Mouse (Mus musculus): ENCODE results near the gene Fbxo44.

Gene Fbxo44

DNA sequence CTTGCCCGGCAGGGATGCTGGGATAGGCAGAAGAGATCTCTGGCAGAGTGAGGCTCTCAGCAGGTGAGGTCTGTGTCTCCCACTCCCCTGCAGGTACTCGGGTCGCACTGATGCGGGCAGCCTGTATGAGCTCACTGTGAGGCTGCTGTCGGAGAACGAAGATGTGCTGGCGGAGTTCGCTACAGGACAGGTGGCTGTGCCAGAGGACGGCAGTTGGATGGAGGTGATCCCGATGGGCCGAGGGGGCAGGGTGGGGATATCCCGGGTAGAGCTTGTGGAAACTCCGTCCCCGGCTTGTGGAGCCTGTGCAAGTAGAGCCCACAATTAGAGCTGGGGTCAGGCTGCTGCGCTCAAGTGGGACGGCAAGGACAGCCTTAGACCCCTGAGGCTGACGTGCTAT is 5.3 kb upstream of the Fbxo44 start:
- DNase-seq (ENCODE audit: low spot score) = no peak

- no peak for DNase-seq (ENCODE audit: low spot score)
Observed at GRCm38 (mm10) chr4:148164461-148164860, 4.2 kb upstream of the Fbxo44 start.

GRCm38 (mm10) chr4:148164002-148164439 is 3.7 kb upstream of the Fbxo44 start:
- no peak for DNase-seq (ENCODE audit: low spot score)

DNA sequence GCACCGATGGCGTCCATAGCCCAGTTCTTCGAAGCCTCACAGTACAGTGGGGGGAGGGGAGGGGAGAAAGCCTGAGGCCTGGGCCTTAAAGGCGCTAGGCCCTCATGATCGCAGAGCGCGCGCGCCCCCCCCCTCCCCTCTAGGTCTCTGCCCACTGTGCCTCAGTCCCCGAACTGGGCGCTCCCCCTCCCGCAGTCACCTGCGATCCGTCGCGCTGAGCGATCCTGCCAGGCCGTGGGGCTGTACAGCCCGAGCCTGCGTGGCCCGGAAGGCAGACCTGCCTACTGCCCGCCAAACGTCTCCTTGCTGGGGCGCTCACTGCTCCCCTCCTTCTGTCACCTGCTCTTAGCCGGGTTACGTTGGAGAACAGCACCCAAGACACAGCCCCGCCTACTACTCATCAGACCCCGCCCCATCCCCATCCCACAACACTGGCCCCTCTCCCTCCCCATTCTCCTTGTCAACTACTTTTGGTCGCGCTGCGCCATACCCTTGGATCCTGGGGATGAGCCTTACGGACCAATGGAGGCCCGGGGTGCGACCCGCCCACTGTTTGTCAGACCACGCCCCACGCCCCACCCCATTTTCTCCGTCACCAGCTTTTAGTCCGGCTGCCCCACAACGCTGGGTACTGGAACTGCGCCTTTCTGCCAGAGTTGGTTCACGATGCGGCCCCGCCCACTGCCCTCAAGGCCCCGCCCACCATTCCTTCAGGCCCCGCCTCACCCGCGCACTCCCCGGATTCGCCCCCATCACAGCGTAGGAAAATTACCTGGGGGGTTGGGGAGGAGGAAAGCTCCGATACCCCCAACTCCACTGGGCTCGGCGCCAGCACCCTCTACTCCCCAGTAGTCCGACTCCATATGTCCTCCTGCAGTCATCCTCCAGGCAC is 492 bp downstream of the Fbxo44 start:
- peak; percentile 90 for DNase-seq (ENCODE audit: low spot score)

DNA sequence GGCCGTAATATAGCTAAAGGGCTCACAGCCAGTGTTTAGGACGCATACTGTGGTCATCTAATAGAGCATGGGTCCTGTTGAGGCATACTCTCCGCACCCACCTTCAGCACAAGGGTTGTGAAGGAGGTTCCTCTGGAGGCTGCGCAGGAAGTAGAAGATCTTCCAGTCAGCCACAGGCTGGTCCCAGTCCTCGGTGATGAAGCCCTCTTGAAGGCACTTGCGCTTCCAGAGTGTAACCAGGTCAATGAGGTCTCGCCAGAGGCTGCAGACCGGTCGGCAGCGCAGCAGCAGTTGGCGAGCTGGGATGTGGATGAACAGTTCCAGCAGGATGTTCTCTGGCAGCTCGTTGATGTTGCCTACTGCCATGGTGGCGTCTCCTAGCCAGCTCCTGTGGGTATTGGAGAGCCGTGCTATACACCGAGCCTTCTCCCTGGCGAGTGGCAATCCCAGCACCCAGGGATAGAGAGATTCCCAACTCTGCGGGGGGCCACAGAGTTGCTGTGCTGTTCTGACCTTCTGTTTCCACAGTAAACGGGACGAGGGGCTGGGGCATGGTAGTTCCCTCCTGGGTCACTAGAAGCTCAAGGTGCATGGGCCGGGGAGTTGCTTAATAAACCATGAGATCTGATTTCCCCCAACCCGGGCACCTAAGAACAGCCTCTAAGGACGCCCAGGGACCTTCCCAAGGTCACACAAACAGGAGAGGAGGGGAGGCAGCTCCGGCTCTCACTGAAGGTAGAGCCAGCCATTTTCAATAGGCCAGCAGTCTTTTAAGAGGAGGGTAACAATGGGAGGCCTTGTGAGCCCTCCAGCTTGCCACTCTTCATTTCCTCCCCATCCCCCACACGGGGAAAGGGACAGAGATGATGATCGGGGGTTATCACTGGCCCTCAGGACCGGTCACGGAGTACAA is 1.6 kb downstream of the Fbxo44 start:
- no peak for DNase-seq (ENCODE audit: low spot score)

DNA sequence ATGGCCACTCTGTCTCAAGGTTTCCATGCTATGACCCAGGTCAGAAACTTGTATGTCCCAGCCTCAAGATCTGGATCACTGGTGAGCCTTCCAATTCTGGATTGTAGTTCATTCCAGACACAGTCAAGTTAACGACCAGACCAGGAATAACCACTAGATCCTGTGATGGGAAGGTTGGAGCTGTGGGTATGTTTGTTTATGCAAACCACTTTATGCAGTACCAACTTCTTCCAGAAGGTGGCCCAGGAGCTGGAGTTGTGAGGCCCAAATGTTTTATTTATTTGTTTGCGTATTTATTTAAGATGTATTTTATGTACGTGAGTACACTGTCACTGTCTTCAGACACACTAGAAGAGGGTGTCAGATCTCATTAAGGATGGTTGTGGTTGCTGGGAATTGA is 5.3 kb downstream of the Fbxo44 start:
- DNase-seq (ENCODE audit: low spot score) = no peak

- no peak for DNase-seq (ENCODE audit: low spot score)
Observed at GRCm38 (mm10) chr4:148154006-148154405, 6.3 kb downstream of the Fbxo44 start.

DNA sequence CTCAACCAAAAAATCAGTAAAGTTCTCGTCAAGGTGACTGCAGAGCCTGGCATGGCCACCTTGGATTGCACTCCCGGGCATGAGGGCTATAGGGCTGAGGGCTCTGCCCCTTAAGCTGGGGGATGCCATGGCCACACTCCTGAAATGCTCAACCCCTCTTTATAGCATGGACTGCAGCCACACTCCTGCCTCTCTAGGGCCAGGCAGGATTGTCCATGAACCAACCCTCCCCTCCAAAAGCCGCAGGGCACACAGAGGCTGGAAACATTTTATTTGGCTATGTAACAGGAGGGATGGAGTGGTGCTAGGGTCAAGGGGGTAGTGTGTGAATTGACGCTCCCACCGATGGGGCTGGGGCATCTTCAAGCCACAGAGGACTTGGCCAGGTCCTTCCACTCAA is 7.7 kb downstream of the Fbxo44 start:
- DNase-seq (ENCODE audit: low spot score) = no peak

DNA sequence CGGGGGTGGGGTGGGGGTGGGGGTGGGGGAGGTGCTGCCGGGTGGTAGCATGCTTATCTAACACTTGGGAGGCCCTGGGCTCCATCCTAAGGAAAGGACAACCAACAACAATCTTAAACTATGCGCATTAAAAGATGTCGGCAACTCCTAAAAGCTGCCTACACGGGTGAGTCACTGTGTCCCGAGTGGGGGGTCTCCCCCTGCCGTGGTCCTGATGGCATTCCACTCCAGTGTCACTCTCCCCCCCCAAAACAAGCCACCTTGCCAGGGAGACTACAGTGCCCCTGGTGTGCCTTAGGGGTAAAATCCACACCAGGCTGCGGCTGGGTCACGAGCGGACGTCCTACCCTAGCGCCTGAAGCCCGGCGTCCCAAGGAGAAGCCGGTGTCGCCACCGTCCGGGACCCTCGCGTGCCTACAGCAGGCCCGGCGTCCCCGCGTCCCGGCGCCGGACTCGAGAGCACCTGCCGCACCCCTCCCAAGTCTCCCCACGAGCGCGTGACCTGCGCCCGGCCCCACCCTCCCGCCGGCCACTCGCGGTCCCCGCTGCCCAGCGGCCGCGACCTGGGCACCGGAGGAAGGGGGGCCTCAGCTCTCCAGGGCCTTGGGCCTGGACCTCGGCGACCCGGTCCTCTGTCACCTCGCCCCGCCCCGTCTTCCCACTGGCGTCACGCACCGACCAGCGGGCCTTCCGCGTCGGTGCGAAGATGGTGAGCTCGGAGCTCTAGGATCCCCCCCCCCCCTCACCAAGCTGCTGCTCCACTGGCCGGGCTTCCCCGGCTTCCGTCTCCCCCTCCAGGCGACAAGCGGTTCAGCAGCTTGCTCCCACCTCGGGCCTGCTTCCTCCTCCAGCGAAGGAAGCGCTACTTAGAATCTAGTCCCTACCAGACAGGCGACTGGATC is 8.8 kb downstream of the Fbxo44 start, which contains the start of gene Fbxo6:
Gene Fbxo6 (minus strand): TSS at position 874 of the 902 bp plus-strand sequence.
- no peak for DNase-seq (ENCODE audit: low spot score)

- no peak for DNase-seq (ENCODE audit: low spot score)
Observed at GRCm38 (mm10) chr4:148150953-148151266, 9.4 kb downstream of the Fbxo44 start.

GRCm38 (mm10) chr4:148150242-148150641 is 10.0 kb downstream of the Fbxo44 start:
- DNase-seq (ENCODE audit: low spot score) = no peak

DNA sequence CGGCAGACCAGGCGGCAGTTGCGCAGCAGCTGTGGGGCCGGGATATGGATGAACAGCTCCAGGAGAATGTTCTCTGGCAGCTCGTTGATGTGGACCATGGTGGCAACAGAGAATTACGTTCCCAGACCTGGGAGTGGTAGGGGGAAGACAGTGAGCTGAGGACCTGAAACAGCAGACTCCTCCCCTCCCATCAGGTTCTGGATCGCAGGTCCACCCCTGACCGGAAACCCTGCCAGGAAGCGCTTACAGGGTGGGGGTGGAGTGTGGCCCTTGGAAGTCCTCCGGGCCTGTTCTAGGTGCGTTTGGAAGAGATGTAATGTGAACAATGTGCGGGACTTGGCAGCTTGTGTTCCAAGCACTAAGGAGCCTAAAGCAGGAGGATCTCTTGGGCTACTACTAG is 10.7 kb downstream of the Fbxo44 start:
- no peak for DNase-seq (ENCODE audit: low spot score)

- DNase-seq (ENCODE audit: low spot score) = no peak
Observed at GRCm38 (mm10) chr4:148147714-148148113, 12.6 kb downstream of the Fbxo44 start.

DNA sequence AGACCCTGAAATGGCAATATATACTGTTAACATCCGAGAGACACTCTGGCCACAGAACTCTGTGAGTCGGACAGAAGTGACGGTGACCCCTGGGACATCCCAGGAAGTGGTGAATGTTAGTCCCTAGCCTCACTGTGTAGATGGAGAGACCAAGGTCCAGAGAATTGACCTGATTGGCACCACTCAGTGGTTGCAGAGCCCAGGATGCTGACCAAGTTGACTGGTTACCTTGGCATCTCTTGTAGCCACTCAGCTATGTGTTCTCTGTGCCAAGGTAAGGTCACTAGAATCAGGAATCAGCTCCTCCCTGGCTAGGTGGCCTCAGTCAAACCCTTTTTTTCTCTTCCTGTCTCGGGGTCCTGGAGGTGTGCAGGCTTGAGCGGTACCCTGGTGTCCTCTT is 16.6 kb downstream of the Fbxo44 start:
- DNase-seq (ENCODE audit: low spot score) = no peak

DNA sequence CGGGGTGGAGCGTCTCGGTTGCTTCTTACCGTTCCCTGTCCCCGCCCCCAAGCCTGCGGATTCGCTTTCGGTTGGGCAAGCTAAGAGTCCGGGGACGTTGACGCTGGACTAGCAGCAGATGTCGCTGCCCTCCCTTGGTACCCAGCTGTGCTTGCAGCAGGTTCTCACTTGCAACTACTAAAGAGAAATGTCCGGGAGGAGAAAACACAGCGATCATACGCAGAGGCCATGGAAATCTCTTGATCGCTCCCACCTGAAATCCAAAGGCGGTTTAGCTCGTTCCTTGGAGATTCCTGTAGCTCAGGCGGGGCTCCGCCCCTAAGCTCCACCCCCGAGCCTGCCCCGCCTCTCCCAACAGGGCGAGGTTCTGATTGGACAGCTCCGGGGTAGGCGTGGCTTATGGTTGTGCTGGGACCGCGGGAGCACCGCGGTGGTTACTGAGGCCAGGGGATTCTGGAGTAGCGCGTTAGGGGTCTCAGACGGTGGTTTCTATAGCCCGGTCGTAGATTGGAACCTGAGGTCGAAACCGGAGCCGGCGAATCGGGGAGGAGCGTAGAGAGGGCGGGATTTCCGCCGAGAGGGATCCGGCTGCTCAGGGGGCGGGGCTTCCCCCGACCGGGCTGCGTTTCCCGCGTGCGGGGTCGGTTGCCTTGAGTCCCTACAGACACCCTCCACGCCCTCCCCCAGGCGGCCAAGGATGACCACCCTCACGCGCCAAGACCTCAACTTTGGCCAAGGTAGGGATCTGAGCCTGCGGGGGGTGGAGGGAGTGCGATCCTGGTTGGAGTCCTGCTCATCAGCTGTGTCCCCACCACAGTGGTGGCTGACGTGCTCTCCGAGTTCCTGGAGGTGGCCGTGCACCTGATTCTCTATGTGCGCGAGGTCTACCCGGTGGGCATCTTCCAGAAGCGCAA is 19.9 kb downstream of the Fbxo44 start:
- DNase-seq (ENCODE audit: low spot score) = peak; percentile 95

GRCm38 (mm10) chr4:148139767-148140097 is 20.6 kb downstream of the Fbxo44 start:
- DNase-seq (ENCODE audit: low spot score) = no peak

- DNase-seq (ENCODE audit: low spot score) = no peak
Observed at GRCm38 (mm10) chr4:148137503-148137902, 22.8 kb downstream of the Fbxo44 start.

GRCm38 (mm10) chr4:148134988-148135387 is 25.3 kb downstream of the Fbxo44 start:
- DNase-seq (ENCODE audit: low spot score) = no peak

DNA sequence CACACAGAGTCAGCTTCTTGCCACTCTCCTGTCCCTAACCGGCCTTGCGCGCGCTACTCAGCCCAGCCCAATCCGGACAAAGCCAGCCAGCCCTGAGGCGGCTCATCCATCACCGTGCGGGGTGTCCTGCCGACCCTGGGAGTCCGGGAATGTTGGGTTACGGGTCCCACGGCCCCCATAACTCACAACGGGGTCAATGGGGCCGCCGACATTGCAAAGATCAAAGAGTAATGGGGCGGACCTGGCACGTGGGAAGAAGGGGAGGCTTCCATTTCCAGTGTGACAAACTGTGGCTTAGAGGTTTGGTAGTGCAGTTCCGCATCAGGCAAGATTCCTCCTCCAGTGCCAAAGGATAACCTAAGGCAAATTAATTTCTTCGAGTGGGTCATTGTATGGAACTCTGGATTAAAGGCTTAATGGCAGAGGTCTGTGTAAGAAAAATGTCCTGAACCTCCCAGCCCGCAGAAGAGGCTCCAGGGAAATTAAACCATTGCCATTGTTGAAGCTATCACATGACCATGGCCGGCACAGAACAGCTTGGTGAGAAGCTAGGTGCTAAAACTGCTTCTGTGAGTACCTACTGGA is 28.7 kb downstream of the Fbxo44 start:
- no peak for DNase-seq (ENCODE audit: low spot score)

- DNase-seq (ENCODE audit: low spot score) = no peak
Observed at GRCm38 (mm10) chr4:148130561-148131413, 29.5 kb downstream of the Fbxo44 start, which contains the start of gene Draxin. Gene Draxin, minus strand, starts transcription at chr4:148130698.

All from layer of hippocampus, adult 9-10 months (tissue).